Mouse (Mus musculus): Measurements from ENCODE around the gene Tead1. TPM values are rescaled to one million over a fixed set of nuclear protein-coding genes. Genes with fewer than 3 reads are reported as not detected.
A peak's percentile ranks its signal among the peaks of the same experiment; 100 is the strongest.

Tead1 gene
- total RNA-seq, 2 experiments from 2014 or later: 103 to 120 TPM

- DNase-seq (ENCODE audit: low spot score in 2 of 2): peak; percentile 46 to 62
Measured at GRCm38 (mm10) chr7:112720143-112720988, 41.2 kb downstream of the Tead1 start.

- no peak for DNase-seq (ENCODE audit: low spot score in 2 of 2)
Measured at GRCm38 (mm10) chr7:112720989-112721337, 41.8 kb downstream of the Tead1 start.

GRCm38 (mm10) chr7:112721859-112722258 is 42.7 kb downstream of the Tead1 start:
- no peak for DNase-seq (ENCODE audit: low spot score in 2 of 2)

DNA sequence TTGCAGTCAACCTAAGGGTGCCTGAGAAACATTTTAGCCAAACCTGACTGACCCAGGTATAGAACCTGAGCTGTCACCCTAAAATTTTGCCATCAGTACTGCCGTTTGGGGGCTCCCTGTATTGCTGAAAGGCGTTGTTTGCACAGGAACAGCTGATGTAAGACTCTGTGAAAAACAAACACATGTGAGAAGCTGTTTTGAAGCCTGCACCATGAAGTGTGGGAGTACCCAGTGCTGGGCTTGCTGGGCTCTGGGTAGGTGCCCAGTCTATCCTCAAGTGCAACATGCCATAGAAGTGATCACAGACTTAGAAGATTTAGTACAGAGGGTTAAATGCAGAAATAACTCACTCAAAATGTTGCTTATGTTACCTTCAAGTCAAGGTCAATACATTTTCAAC is 49.3 kb downstream of the Tead1 start:
- no peak for DNase-seq (ENCODE audit: low spot score in 2 of 2)

DNA sequence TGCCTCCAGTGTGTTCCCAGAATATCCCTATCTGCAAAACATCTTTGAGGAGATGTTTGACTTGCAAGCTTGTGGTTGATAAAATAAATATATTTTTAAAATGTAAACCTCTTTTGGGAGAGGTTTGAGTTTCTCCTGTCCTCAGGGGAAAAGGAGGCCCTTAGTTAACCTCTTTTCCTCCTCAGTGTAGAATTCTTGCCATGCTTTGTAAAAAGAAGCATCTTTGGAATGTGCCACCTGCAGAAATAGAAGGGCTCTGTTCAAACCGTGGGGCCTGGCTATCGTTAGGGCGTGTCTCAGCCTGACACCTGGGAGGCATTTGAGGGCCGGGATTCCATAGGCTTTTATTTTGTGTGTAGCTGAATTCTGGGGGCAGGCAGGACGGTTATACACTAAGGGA is 51.1 kb downstream of the Tead1 start:
- DNase-seq (ENCODE audit: low spot score in 2 of 2): no peak

- no peak for DNase-seq (ENCODE audit: low spot score in 2 of 2)
Measured at GRCm38 (mm10) chr7:112731584-112731983, 52.5 kb downstream of the Tead1 start.

DNA sequence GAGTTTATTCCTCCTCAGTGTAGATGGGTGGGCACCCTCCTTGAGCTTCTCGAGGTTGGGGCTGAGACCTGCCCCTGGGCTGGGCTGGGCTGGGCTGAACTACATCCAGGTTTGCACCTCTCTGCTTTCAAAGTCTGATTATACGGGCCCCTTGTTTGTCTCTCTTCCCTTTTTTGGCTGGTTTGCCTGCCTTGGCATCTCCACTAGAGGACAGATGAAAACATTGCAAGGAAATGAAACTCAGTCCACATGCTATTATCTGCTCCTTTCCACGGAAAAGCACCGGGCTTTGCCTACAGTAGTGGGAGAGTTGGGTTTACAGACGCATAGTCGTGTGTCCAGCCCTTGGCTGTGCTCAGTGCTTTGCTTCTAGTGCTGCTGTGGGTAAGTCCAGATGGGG is 60.1 kb downstream of the Tead1 start:
- DNase-seq (ENCODE audit: low spot score in 2 of 2): no peak

DNA sequence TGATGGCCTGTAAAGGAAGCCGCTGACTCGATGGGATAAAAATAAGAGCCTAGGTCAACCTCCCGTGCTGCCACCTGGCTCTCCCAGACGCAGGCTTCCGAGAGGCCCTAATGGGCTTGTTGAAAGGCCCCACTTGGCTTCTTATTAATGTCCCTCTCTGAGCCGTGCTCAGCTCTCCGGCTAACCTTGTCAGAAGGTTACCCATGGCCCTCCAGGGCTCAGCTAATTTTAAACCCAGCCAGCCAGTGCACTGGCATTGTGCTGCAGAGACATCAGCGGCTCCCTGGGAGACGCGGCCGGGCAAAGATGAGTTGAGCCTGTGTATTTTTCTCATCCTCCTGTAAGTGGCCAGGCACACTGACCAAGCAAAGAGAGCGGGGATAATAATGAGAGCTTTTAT is 62.7 kb downstream of the Tead1 start:
- no peak for DNase-seq (ENCODE audit: low spot score in 2 of 2)

DNA sequence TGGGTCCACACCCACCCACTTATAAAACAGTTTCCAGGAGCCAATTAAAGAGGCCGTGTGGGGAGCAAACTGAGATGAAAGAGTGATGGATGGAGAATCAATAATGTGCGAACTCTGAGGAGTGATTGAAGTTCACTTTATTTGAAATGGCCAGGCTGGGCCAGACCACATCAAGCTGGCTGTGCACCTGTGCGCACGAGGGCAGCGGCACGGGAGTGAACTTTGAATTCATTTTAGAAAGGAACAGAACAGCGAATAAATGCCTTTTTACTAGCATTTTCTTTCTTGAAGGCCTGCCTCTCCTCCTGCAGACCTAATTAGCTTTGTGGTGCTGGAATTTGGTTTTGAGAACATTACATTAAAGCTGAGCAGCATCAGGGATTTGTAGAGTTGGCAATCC is 63.9 kb downstream of the Tead1 start:
- no peak for DNase-seq (ENCODE audit: low spot score in 2 of 2)

DNA sequence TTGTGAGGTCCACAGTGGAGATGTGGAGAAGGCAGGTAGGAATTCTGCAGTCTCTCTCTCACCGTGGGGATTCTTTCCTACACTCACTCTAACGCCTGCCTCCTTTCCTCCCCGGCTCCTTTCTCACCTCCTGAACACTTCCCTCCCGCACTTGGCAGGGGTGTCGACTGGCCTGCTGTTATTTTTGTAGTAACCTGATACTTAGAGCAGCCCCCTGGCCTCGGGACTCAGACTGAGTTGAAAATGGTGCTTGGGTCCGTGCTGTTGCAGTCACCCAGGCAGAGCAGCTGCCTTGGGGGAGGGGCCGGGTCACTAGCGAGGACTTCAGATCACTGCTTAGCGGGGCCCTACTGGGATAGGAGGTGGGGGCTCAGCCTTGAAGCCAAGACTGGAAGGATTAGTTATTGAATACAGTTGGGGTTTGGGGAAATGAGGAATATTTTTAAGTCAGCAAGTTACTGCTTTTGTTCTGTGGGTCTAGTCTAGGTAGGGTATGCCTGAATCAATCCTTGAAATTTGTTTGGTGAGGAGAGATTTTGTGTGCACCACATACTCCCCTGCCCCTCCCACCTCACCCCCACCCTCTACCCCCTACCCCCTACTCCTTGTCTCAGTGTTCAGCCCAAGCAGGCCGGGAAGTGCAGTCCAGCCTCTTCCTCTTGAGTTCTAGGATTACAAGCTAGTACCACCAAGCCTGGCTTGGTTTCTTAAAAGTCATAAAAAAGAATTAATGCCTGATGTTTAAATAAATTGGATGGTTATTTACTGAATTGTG is 64.7 kb downstream of the Tead1 start:
- no peak for DNase-seq (ENCODE audit: low spot score in 2 of 2)

- DNase-seq (ENCODE audit: low spot score in 2 of 2): no peak
Measured at GRCm38 (mm10) chr7:112747187-112747586, 68.1 kb downstream of the Tead1 start.

DNA sequence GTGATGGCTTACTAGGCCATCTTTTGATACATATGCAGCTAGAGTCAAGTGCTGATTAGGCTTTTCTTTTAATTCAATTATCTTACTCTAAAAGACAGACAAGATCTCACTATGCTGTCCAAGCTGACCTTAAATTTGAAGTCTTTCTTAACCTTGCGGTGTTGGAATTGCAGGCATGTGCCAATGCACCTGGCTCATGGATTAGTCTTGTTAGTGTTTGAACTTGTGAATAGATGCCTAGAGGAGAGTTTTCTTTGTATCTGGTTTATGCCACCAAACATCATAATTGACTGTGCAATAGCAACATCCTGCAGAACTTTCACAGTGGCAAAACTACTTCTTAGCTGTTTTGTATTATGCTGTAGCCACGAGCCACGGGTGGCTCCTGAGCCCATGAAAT is 68.7 kb downstream of the Tead1 start:
- DNase-seq (ENCODE audit: low spot score in 2 of 2): no peak

DNA sequence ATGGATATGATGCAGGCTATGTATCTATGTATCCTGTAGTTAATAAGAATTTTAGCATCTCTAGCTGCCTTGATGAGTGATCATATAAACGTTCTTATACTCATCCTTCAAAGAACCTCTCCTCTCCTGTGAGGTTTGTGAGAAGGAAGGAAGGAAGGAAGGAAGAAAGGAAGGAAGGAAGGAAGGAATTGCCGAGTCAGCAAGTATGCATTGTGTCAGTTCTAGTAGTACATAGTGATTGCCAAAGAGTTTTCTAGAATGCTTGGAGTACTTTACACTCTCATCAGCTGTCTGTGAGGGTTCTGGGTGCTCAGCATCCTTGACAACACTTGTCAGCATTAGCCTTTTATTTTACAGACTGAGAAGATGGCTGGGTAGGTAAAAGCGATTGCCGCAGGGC is 69.2 kb downstream of the Tead1 start:
- DNase-seq (ENCODE audit: low spot score in 2 of 2): no peak

- no peak for DNase-seq (ENCODE audit: low spot score in 2 of 2)
Measured at GRCm38 (mm10) chr7:112750101-112750500, 71.0 kb downstream of the Tead1 start.

GRCm38 (mm10) chr7:112752311-112752710 is 73.2 kb downstream of the Tead1 start:
- no peak for DNase-seq (ENCODE audit: low spot score in 2 of 2)

DNA sequence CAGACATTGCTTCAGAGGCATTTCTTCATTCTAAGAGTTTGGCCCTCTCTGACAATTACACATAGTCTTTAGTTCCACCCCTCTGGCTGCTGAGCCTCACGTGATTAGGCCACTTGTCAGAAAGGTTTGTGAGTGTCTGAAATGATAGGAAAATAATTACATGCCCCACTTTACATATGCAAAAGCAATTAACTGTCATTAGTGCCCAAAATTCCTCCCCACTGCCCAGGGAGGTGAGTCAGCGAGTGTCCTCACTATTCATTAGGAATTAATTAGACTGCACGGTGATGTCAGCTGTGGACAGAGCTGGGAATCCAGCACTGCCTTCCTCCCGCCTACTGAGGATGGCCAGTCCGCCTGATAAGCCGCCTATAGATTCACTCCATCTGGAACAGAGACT is 74.2 kb downstream of the Tead1 start:
- no peak for DNase-seq (ENCODE audit: low spot score in 2 of 2)

GRCm38 (mm10) chr7:112759359-112759975 is 80.3 kb downstream of the Tead1 start:
- DNase-seq (ENCODE audit: low spot score in 2 of 2): no peak

DNA sequence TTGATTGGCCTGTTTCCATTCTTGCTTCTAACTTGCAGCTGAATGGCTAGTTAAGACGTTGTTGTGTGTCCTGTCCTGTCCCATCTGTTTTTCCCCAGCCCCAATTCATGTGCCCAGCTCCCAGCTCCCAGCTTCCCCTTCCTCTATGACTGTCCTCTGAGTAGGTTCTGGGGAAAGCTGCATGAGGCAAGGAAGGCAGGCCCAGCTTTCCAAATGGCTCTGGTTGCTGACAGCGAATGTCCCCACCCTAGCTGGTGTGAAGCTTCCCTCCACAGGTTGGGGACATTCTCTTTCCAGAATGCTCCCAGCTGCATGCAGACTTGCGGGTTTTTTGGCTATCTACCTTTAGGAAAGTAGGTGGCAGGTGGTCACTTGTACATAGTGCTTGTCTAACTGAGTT is 81.2 kb downstream of the Tead1 start:
- no peak for DNase-seq (ENCODE audit: low spot score in 2 of 2)

- DNase-seq (ENCODE audit: low spot score in 2 of 2): no peak
Measured at GRCm38 (mm10) chr7:112760782-112761181, 81.7 kb downstream of the Tead1 start.

DNA sequence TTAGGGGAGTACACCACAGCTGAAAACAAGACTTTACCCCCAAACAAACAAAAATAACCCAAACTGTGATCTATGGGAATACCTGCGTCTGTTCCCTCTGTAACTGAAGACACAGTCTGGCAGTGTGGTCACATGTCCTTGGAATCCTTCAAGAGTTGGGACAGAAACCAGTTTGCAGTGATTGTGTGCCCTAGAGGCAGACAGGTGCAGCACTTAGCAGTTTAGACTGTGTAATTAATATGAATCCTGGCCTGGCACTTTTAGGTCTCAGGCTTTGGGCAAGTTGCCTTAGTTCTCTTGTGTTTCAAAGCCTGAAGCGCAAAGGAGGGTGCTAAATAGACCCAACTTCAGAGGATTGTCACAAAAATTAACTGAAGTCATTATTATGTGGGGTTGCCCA is 83.8 kb downstream of the Tead1 start:
- no peak for DNase-seq (ENCODE audit: low spot score in 2 of 2)

GRCm38 (mm10) chr7:112763513-112763912 is 84.4 kb downstream of the Tead1 start:
- peak; percentile 38 to 39 for DNase-seq (ENCODE audit: low spot score in 2 of 2)

GRCm38 (mm10) chr7:112764921-112765320 is 85.8 kb downstream of the Tead1 start:
- no peak for DNase-seq (ENCODE audit: low spot score in 2 of 2)

Measured in adrenal gland, adult 18-20 months (tissue).